Mouse (Mus musculus) cerebellum, adult 11 months (tissue): ENCODE results near the gene Foxk1.

Experiments used
- DNase-seq: peaks from one replicate; pipeline ENCODE4 v3.0.0; 2022

Foxk1 gene

DNA sequence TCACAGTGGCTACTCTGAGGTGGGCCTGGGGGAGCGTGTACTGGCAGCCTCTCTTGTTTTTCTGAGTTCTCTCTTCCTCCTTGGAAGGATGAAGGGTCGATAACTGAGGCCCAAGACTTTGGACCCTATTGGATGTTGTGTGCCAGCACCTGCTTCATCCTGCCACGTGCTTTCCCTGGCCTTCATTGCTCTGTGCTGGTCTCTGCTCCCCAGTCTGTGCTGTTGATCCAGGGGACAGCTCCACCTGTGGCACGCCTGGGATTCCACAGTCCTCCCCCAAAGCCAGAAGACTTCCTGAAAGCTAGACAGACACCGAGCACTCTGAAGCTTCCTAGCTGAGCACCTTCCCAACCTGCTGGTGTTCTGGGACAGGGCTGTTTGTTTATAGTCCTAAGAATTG is 20.6 kb downstream of the Foxk1 start:
- DNase-seq, result no peak

- no peak for DNase-seq
Observed at GRCm38 (mm10) chr5:142423141-142423540, 21.8 kb downstream of the Foxk1 start.

DNA sequence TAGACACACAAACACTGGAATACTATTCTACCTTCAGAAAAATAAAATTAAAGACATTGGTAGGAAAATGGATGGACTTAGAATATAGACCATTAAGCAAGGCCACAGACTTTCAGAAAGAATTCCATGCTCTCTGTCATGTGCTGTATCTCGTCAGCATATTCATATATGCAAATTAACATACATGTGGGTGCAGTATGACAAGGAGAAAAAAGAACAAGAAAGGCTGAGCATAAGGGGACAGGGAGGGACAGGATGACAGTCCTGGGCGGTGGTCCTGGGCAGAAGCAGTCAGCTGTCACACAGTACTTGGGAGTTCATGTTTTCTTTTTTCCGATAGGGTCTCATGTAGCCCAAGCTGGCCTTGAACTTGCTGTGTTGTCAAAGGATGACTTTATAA is 22.4 kb downstream of the Foxk1 start:
- DNase-seq, result no peak

DNA sequence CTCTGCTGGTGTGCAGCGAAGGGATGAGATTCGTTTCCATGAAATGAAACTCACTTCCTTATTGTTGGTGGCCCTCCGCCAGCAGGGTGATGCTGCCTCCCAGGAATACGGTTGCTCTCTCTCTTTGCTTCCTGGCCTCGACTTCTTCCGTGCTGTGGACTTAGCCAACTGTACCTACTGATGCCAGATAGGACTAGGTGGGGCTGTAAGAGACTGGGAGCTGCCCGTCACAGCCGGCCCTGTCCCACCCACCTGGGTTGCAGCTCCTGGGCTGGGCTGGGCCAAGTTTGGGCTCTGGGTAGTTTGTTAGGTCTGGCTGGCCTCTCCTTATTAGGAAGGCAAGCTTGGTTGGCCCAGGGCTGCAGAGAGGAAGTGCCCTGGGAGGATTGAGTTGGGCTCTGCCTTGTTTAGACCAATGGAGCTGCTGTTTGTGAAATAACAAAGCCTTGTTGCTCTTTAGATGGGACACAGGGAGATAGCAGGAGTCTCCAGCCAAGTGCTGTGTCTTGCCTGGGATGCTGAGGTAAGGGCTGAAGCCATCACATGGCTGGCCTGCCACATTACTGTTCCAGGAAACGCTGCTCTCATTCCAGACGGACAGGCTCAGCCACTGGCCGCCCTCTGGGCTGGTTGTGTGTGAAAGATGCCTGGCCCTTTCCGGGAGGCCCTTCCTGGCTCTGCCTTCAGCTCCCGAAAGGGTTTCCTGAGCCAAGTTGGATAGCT is 23.5 kb downstream of the Foxk1 start:
- peak; percentile 47 for DNase-seq

DNA sequence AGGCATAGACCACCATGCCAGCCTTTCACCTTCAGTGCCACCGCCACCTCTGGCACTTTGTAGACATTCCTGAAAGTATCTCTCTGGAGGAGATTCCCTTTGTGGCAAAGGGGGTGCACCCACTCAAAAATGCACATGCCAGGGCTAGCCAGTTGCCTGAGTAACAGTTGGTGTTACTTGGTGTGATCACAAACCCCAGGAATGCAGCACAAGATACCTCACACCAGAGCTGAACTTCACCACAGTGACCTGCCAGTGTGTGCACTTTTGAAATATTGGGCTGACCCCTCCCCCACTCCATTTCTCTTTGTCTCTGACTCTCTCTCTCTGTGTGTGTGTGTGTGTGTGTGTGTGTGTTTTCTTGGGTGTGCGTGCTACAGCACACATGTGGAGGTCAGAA is 25.2 kb downstream of the Foxk1 start:
- DNase-seq, result no peak

DNA sequence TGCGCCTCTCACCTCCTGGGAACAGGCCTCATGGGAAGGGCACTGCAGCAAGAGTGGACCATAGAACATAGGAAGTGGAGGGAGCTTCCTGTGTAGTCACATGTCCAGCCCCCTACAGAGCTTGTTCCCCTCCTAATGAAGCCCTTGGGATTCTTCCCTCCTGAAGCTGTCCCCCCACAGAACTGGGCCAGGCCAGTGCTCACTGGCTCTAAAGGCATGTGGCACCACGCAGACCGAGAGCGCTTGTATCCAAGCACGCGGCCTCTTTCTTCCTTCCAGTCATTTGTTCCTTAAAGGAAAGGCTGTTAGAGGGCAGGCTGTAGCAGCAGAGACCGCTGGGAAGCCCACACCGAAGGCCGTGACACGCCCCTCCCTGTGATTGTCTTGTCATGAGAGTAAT is 26.6 kb downstream of the Foxk1 start:
- no peak for DNase-seq

GRCm38 (mm10) chr5:142428691-142429090 is 27.4 kb downstream of the Foxk1 start:
- DNase-seq, result no peak

- no peak for DNase-seq
Observed at GRCm38 (mm10) chr5:142431029-142431428, 29.7 kb downstream of the Foxk1 start.

GRCm38 (mm10) chr5:142431811-142432434 is 30.6 kb downstream of the Foxk1 start:
- DNase-seq, result no peak

DNA sequence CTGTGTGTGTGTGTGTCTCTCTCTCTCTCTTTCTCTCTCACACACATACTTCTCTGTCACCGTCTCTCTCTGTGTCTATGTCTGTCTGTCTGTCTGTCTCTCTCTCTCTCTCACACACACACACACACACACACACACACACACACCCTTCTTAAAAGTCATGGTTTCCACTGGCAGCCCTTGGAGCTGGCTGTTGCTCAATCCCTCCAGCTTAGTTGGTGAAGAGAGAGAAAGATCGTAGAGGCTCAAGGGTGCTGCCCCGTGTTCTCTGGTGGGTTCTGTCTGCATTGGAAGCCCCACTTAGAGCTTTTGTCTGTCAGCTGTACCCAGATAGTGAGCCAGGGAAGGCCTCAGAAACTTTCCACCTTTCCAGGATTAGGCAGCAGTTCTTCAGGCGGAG is 31.4 kb downstream of the Foxk1 start:
- no peak for DNase-seq

DNA sequence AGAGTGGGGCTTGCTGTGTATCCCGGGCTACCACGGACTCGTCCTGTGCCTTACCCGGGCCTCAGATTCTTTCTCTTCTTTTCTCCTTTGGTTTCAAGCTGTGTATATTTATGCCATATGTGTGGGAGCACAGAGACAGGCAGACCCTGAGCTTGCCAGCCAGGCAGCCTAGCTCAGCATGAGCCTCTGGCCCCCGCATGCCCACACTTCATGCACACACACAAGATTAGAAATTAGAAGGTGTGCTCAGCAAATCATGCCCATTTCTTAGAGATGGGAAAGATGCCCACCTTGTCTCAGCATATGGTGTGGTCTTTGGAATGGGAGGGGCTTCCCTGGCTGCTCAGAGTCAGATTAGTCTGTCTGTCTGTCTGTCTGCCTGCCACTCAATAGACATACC is 32.8 kb downstream of the Foxk1 start:
- DNase-seq, result no peak

DNA sequence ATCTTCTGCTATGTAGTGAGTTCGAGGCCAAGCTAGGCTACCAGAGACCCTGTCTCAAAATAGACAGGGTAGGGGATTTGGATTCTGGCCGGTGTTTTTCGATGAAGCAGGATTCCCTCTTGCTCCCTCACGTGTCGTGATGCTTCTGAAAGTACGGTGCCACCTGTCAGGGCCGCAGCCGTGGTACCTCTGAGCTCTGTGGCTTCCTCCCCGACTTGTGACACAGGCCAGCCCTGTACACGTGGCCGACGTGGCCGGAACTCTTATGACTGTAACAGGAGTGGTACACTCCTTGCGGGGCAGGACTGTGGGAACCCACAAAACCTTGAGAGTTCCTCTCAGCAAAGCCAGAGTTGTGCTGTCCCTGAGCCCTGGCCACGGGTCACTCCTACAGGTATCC is 34.4 kb downstream of the Foxk1 start:
- DNase-seq, result no peak

GRCm38 (mm10) chr5:142438380-142438938 is 37.2 kb downstream of the Foxk1 start:
- DNase-seq, result no peak

GRCm38 (mm10) chr5:142439911-142440432 is 38.7 kb downstream of the Foxk1 start:
- no peak for DNase-seq

DNA sequence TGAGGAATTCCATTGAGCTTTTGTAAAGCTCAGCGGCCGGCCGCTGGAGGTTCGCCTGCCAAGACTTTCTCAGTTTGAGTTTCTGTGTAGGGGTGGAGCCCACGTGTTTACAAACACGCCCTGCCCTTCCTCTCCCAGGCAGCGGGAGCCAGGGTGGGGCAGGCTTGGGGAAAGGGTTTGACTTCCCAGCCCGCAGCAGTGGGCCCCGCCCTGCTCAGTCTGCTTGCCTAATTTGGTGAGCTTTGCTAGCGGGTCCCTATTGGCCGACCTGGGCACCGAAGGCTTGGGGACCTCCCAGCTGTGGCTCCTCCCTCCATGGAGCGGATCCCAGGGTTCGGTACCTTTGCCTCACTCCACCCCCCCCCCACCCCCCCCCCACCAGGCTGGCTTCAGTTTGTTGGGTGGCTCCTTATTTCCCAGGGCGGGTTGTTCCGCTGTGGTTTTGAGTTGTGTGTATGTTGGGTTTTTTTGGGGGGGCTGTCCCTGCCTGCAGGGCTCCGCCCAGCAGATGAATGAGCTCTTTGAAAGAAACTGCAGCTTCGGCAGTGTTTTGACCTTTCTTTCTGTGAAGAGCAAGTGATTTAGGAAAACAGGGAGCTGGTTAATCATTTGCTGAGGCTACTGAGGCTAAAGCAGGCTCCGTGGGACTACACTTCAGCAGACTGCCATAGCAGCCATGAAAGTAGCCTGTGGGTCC is 39.3 kb downstream of the Foxk1 start:
- DNase-seq, result peak; percentile 40

- DNase-seq, result no peak
Observed at GRCm38 (mm10) chr5:142441332-142442044, 40.2 kb downstream of the Foxk1 start.

DNA sequence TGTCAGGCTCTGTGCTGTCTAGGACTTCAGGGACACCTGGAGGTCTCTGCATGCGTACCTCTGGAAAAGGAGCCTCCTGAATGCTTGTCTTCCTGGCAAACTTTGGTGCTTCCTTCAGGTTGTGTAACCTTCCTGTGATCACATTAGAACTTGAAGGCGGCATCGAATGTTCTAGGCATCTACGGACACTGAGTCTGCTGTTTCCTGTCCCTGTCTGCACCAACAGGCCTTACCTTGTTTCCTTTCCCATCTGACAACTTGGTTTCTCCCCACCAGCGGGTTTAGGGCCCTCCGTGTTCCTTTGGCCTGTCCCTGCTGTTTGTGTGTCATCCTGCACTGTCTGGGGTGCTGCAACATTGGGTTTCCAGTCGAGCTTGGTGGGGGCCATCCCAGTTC is 40.7 kb downstream of the Foxk1 start:
- DNase-seq, result no peak

- DNase-seq, result no peak
Observed at GRCm38 (mm10) chr5:142443514-142443913, 42.2 kb downstream of the Foxk1 start.

DNA sequence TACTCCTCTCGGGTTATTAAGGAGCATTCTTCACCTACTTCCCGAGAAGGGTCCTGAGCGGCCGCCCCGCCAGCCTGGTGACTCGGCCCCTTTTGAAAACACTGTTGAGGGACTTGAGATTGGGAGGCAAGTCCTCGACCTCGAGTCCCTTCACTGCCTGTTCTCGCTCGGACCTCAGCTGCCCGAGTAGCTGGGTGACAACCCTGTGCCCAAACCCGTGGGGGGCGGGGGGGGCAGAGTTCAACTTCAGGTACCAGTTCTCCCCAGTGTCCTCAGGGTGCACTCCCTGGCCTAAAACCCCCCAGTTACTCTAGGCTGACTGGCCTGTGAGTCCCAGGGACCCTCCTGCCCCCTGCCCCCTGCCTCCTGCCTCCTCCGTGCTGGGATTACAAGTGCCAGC is 42.7 kb downstream of the Foxk1 start:
- DNase-seq, result no peak

- no peak for DNase-seq
Observed at GRCm38 (mm10) chr5:142444791-142445531, 43.7 kb downstream of the Foxk1 start.

- DNase-seq, result no peak
Observed at GRCm38 (mm10) chr5:142445709-142446108, 44.4 kb downstream of the Foxk1 start.

DNA sequence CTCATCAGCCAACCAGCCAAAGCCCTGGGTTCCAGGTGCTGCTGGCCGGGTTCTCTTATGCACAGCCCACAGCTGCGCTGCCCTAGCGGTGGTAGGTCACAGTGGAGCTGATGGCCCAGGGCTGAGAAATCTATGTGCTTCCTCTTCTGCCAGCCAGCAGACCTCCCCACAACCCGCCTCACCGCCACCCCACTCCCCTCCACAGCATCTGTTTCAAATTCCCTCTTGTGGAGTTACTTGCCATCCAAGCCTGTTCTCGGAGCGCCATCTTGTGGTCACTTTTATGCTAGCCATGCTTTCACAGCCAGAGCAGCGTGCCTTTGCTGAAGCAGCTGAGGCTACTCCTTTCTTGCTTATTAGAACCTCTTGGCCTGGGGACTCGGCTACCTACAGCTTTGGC is 46.8 kb downstream of the Foxk1 start:
- DNase-seq, result peak; percentile 80
